Mouse (Mus musculus): ENCODE data around the gene Dut. TPM values are rescaled to one million over a fixed set of nuclear protein-coding genes. Genes with fewer than 3 reads are reported as not detected.
"Not testable (repeated sequence)": the region's sequence is repeated elsewhere in the genome, so short reads cannot be mapped to it uniquely, and the experiment has no call there.

Gene Dut
- polyA plus RNA-seq, 1 experiment from 2014 or later: 176 TPM

GRCm38 (mm10) chr2:125259230-125260120 lies 12.5 kb downstream of the Dut start:
- ATAC-seq (replicated peaks; ENCODE audit: low FRiP score): no peak
- WGBS: 82% methylated on average over 14 of the region's 14 CpGs

GRCm38 (mm10) chr2:125260326-125260725 lies 13.3 kb downstream of the Dut start:
- ATAC-seq (replicated peaks; ENCODE audit: low FRiP score): no peak
- Histone ChIP-seq H3K27me3 (no peaks in the 10 kb centered on the region), H3K9me3 (replicated peaks) (no peaks in the 10 kb centered on the region), H3K4me2 (no peak overlapping the region), H3K9ac (no peak overlapping the region), H3K36me3 (peaks cover 48% of the 10 kb centered on the region), H3K27ac (no peak overlapping the region), H3K4me3 (replicated peaks) (no peak overlapping the region), H3K4me1 (no peaks in the 10 kb centered on the region)
- 86% methylated on average over 2 of the region's 2 CpGs for WGBS

More at GRCm38 (mm10) chr2:125259230-125260120, 12.5 kb downstream of the Dut start:
- Histone ChIP-seq H3K27me3 (no peaks in the 10 kb centered on the region), H3K4me2 (no peak overlapping the region), H3K9me3 (replicated peaks) (no peaks in the 10 kb centered on the region), H3K36me3 (peaks cover 55% of the 10 kb centered on the region), H3K27ac (no peak overlapping the region), H3K4me1 (no peaks in the 10 kb centered on the region), H3K9ac (no peak overlapping the region), H3K4me3 (replicated peaks) (no peak overlapping the region)

- no peak overlapping the region for H3K9ac ChIP-seq
- no peaks in the 10 kb centered on the region for H3K27me3 ChIP-seq
- H3K4me3 ChIP-seq (replicated peaks): no peak overlapping the region
- peak; percentile 47; the same call in 1 of the 2 replicates for ATAC-seq (replicated peaks; ENCODE audit: low FRiP score)
- 20% methylated on average over 5 of the region's 5 CpGs for WGBS
- H3K27ac ChIP-seq: no peak overlapping the region
- H3K4me2 ChIP-seq: no peak overlapping the region
- H3K36me3 ChIP-seq: peaks cover 21% of the 10 kb centered on the region
- H3K9me3 ChIP-seq (replicated peaks): no peaks in the 10 kb centered on the region
- H3K4me1 ChIP-seq: no peaks in the 10 kb centered on the region
Observed at GRCm38 (mm10) chr2:125263056-125263455, 16.1 kb downstream of the Dut start.

GRCm38 (mm10) chr2:125263753-125264152 lies 16.8 kb downstream of the Dut start:
- no peaks in the 10 kb centered on the region for H3K4me1 ChIP-seq
- peaks cover 17% of the 10 kb centered on the region for H3K36me3 ChIP-seq
- H3K4me3 ChIP-seq (replicated peaks): no peak overlapping the region
- WGBS: 23% methylated on average over 9 of the region's 9 CpGs
- ATAC-seq (replicated peaks; ENCODE audit: low FRiP score): no peak
- H3K27ac ChIP-seq: no peak overlapping the region
- no peak overlapping the region for H3K9ac ChIP-seq
- no peaks in the 10 kb centered on the region for H3K9me3 ChIP-seq (replicated peaks)
- H3K27me3 ChIP-seq: no peaks in the 10 kb centered on the region
- H3K4me2 ChIP-seq: no peak overlapping the region

- no peak overlapping the region for H3K4me3 ChIP-seq (replicated peaks)
- no peak for ATAC-seq (replicated peaks; ENCODE audit: low FRiP score)
- H3K27me3 ChIP-seq: no peaks in the 10 kb centered on the region
- no peak overlapping the region for H3K27ac ChIP-seq
- H3K4me2 ChIP-seq: no peak overlapping the region
- WGBS: 41% methylated on average over 1 of the region's 1 CpGs
- H3K9me3 ChIP-seq (replicated peaks): no peaks in the 10 kb centered on the region
- no peaks in the 10 kb centered on the region for H3K36me3 ChIP-seq
- no peaks in the 10 kb centered on the region for H3K4me1 ChIP-seq
- no peak overlapping the region for H3K9ac ChIP-seq
Observed at GRCm38 (mm10) chr2:125268876-125269275, 21.9 kb downstream of the Dut start.

- Histone ChIP-seq H3K9me3 (replicated peaks) (no peaks in the 10 kb centered on the region), H3K4me3 (replicated peaks) (no peak overlapping the region), H3K4me2 (no peak overlapping the region), H3K27me3 (no peaks in the 10 kb centered on the region), H3K36me3 (no peaks in the 10 kb centered on the region), H3K27ac (no peak overlapping the region), H3K9ac (no peak overlapping the region), H3K4me1 (0 out of 2 replicates have a peak, but pooled peaks cover 4% of the 10 kb centered on the region)
- WGBS: 53% methylated on average over 5 of the region's 5 CpGs
- 0 out of 2 replicates have a peak, but pooled peaks have one; percentile 33 for ATAC-seq (replicated peaks; ENCODE audit: low FRiP score)
Observed at GRCm38 (mm10) chr2:125275617-125276016, 28.6 kb downstream of the Dut start.

- no peak for ATAC-seq (replicated peaks; ENCODE audit: low FRiP score)
- Histone ChIP-seq H3K4me3 (replicated peaks) (no peak overlapping the region), H3K36me3 (no peaks in the 10 kb centered on the region), H3K4me2 (no peak overlapping the region), H3K9ac (no peak overlapping the region), H3K27ac (no peak overlapping the region), H3K9me3 (replicated peaks) (no peaks in the 10 kb centered on the region), H3K27me3 (no peaks in the 10 kb centered on the region), H3K4me1 (0 out of 2 replicates have a peak, but pooled peaks cover 4% of the 10 kb centered on the region)
- WGBS: 87% methylated on average over 5 of the region's 5 CpGs
Observed at GRCm38 (mm10) chr2:125276692-125277091, 29.7 kb downstream of the Dut start.

GRCm38 (mm10) chr2:125278474-125278873 lies 31.5 kb downstream of the Dut start:
- Histone ChIP-seq H3K9me3 (replicated peaks) (no peaks in the 10 kb centered on the region), H3K4me2 (no peak overlapping the region), H3K9ac (no peak overlapping the region), H3K4me3 (replicated peaks) (no peak overlapping the region), H3K36me3 (no peaks in the 10 kb centered on the region), H3K27me3 (no peaks in the 10 kb centered on the region), H3K27ac (no peak overlapping the region), H3K4me1 (peaks cover 15% of the 10 kb centered on the region)
- WGBS: 59% methylated on average over 7 of the region's 7 CpGs
- no peak for ATAC-seq (replicated peaks; ENCODE audit: low FRiP score)

- H3K27me3 ChIP-seq; ATAC-seq (replicated peaks; ENCODE audit: low FRiP score); H3K36me3 ChIP-seq; H3K27ac ChIP-seq; H3K4me3 ChIP-seq (replicated peaks); H3K4me2 ChIP-seq; H3K9me3 ChIP-seq (replicated peaks); H3K9ac ChIP-seq: not testable (repeated sequence)
- 45% methylated on average over 9 of the region's 9 CpGs for WGBS
- H3K4me1 ChIP-seq: peaks cover 15% of the 10 kb centered on the region
Observed at GRCm38 (mm10) chr2:125279995-125280394, 33.0 kb downstream of the Dut start.

- Histone ChIP-seq H3K27ac (peak overlapping the region; percentile 66; the same call in 1 of the 2 replicates), H3K9me3 (replicated peaks) (no peaks in the 10 kb centered on the region), H3K36me3 (no peaks in the 10 kb centered on the region), H3K27me3 (no peaks in the 10 kb centered on the region), H3K4me3 (replicated peaks) (peak overlapping the region; percentile 24), H3K9ac (no peak overlapping the region), H3K4me1 (peaks cover 15% of the 10 kb centered on the region), H3K4me2 (peak overlapping the region; percentile 54)
- 16% methylated on average over 14 of the region's 14 CpGs for WGBS
- peak; percentile 82 for ATAC-seq (replicated peaks; ENCODE audit: low FRiP score)
Observed at GRCm38 (mm10) chr2:125282334-125283206, 35.6 kb downstream of the Dut start.

- Histone ChIP-seq H3K36me3 (no peaks in the 10 kb centered on the region), H3K4me3 (replicated peaks) (no peak overlapping the region), H3K4me1 (peaks cover 11% of the 10 kb centered on the region), H3K4me2 (no peak overlapping the region), H3K27me3 (no peaks in the 10 kb centered on the region), H3K9ac (no peak overlapping the region), H3K9me3 (replicated peaks) (no peaks in the 10 kb centered on the region), H3K27ac (no peak overlapping the region)
- no peak for ATAC-seq (replicated peaks; ENCODE audit: low FRiP score)
- WGBS: 87% methylated on average over 4 of the region's 4 CpGs
Observed at GRCm38 (mm10) chr2:125285777-125286176, 38.8 kb downstream of the Dut start.

All from kidney, embryonic 15.5 days (tissue).